Comparison of ENCODE assay signal across 6 mouse cellular contexts in the genomic region with DNA sequence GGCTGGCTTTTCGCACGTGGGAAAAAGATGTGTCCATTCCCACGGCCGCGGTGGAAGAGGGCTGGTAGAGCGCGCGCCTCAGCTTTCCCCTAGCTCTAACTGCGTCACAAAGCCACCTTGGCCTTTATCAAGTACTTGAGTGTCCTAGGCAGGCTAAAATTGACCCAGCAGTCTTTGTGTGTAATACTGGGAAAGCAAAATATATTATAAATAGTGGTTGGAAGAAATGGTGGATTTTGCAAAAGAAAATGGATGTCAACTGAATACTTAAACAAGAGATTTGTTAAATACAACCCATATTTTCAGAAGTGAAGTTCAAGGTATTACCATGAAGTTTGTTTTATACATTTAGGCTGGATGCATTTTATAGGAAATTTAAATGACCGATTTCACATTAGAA. TPM values are rescaled to one million over a fixed set of nuclear protein-coding genes. Genes with fewer than 3 reads are reported as not detected.
"Had no signal": no experiment of that assay in that cellular context is flagged by ENCODE, and none has a peak within 500 bp of the region (broad histone marks: within the 10 kb centered on the region; RNA-seq: fewer than 3 reads in every experiment).

Gene 1700034I23Rik, minus strand, starts transcription at position 101 of the 400 bp plus-strand sequence.

RNA-seq across cellular contexts. Expression of gene 1700034I23Rik, which starts in this region (rescaled TPM):
- total RNA-seq: gastrocnemius, adult 8-10 months; granulocyte monocyte progenitor cell, adult 5-6 weeks had no signal
- polyA plus RNA-seq: embryonic facial prominence, embryonic 11.5 days; embryonic facial prominence, embryonic 14.5 days; erythroblast, embryonic 14.5 days; forebrain, embryonic 11.5 days had no signal
